Comparison of ENCODE assay signal across 8 mouse cellular contexts in genomic region chr5:5693541-5693955, GRCm38 (mm10). TPM values are rescaled to one million over a fixed set of nuclear protein-coding genes. Genes with fewer than 3 reads are reported as not detected.
DNase-seq lines count a peak whose midpoint lies in the region; ATAC-seq and TF ChIP-seq lines count a peak whose summit lies in the region.

No protein-coding gene starts in this region.

- no peaks in the 10 kb centered on the region for H3K27me3 ChIP-seq in heart, embryonic 10.5 days (ENCODE audit: insufficient read depth, poor library complexity, severe bottlenecking)
- H3K27me3 ChIP-seq in E14TG2a.4 (ENCODE audit: insufficient read depth, low read length), result no peaks in the 10 kb centered on the region
- H3K27me3 ChIP-seq in embryonic facial prominence, embryonic 12.5 days, result no peaks in the 10 kb centered on the region
- no peaks in the 10 kb centered on the region for H3K27me3 ChIP-seq in kidney, embryonic 16.5 days (ENCODE audit: insufficient read depth, low read length)
- peaks cover 8% of the 10 kb centered on the region; the same call in 1 of the 2 replicates for H3K27me3 ChIP-seq in neural tube, embryonic 13.5 days

- peak overlapping the region; percentile 85 for H3K9ac ChIP-seq in embryonic facial prominence, embryonic 12.5 days
- H3K9ac ChIP-seq in kidney, embryonic 16.5 days (replicated peaks; ENCODE audit: low read length), result peak overlapping the region; percentile 86
- peak overlapping the region; percentile 90 for H3K9ac ChIP-seq in neural tube, embryonic 13.5 days

- DNase-seq in heart, embryonic 10.5 days (ENCODE audit: low spot score), result no peak
- DNase-seq in heart, postnatal 25 days (ENCODE audit: low spot score), result no peak
- DNase-seq in thymus, postnatal 0 days (ENCODE audit: low spot score), result no peak
- no peak for DNase-seq in urinary bladder, postnatal 14 days (ENCODE audit: low spot score)

- H3K9me3 ChIP-seq in heart, embryonic 10.5 days, result no peaks in the 10 kb centered on the region
- peaks cover 3% of the 10 kb centered on the region; the same call in 1 of the 2 replicates for H3K9me3 ChIP-seq in E14TG2a.4 (ENCODE audit: low read length)
- H3K9me3 ChIP-seq in embryonic facial prominence, embryonic 12.5 days, result no peaks in the 10 kb centered on the region
- no peaks in the 10 kb centered on the region for H3K9me3 ChIP-seq in kidney, embryonic 16.5 days (ENCODE audit: low read length)
- no peaks in the 10 kb centered on the region for H3K9me3 ChIP-seq in neural tube, embryonic 13.5 days

- H3K36me3 ChIP-seq in heart, embryonic 10.5 days, result no peaks in the 10 kb centered on the region
- no peaks in the 10 kb centered on the region for H3K36me3 ChIP-seq in E14TG2a.4 (ENCODE audit: insufficient read depth, low read length)
- H3K36me3 ChIP-seq in embryonic facial prominence, embryonic 12.5 days, result no peaks in the 10 kb centered on the region
- no peaks in the 10 kb centered on the region for H3K36me3 ChIP-seq in kidney, embryonic 16.5 days (ENCODE audit: insufficient read depth, low read length)
- no peaks in the 10 kb centered on the region for H3K36me3 ChIP-seq in neural tube, embryonic 13.5 days

- TF ChIP-seq CTCF in E14TG2a.4 (conservative IDR thresholded peaks at IDR 0.05; ENCODE audit: low read length), result no peak

- no peaks in the 10 kb centered on the region for H3K4me1 ChIP-seq in heart, embryonic 10.5 days
- H3K4me1 ChIP-seq in E14TG2a.4 (replicated peaks; ENCODE audit: low read depth, low read length), result peaks cover 68% of the 10 kb centered on the region
- no peaks in the 10 kb centered on the region for H3K4me1 ChIP-seq in embryonic facial prominence, embryonic 12.5 days
- peaks cover 13% of the 10 kb centered on the region for H3K4me1 ChIP-seq in kidney, embryonic 16.5 days (ENCODE audit: insufficient read depth, low read length)
- H3K4me1 ChIP-seq in neural tube, embryonic 13.5 days (replicated peaks), result peaks cover 16% of the 10 kb centered on the region

- peak overlapping the region; percentile 94 for H3K27ac ChIP-seq in heart, embryonic 10.5 days
- peak overlapping the region; percentile 54; the same call in 1 of the 2 replicates for H3K27ac ChIP-seq in embryonic facial prominence, embryonic 12.5 days
- peak overlapping the region; percentile 91 for H3K27ac ChIP-seq in kidney, embryonic 16.5 days (ENCODE audit: low read length)
- 0 out of 2 replicates have a peak overlapping the region, but pooled peaks have one; percentile 38 for H3K27ac ChIP-seq in neural tube, embryonic 13.5 days (replicated peaks)

- H3K4me3 ChIP-seq in heart, embryonic 10.5 days, result peak overlapping the region; percentile 85
- peak overlapping the region; percentile 88 for H3K4me3 ChIP-seq in E14TG2a.4 (replicated peaks; ENCODE audit: low read length)
- peak overlapping the region; percentile 77 for H3K4me3 ChIP-seq in embryonic facial prominence, embryonic 12.5 days
- peak overlapping the region; percentile 81 for H3K4me3 ChIP-seq in kidney, embryonic 16.5 days (ENCODE audit: low read length)
- peak overlapping the region; percentile 78 for H3K4me3 ChIP-seq in neural tube, embryonic 13.5 days

- ATAC-seq in embryonic facial prominence, embryonic 12.5 days (ENCODE audit: insufficient number of reproducible peaks, insufficient read depth, low FRiP score, low TSS enrichment), result peak; percentile 77; the same call in 1 of the 2 replicates
- ATAC-seq in kidney, embryonic 16.5 days (ENCODE audit: low FRiP score, low TSS enrichment), result peak; percentile 74
- ATAC-seq in neural tube, embryonic 13.5 days (ENCODE audit: low read depth), result peak; percentile 76

- under 1% methylated on average over 28 of the region's 29 CpGs for WGBS in heart, embryonic 10.5 days
- WGBS in embryonic facial prominence, embryonic 12.5 days, result 0% methylated on average over 28 of the region's 29 CpGs
- WGBS in kidney, embryonic 16.5 days, result under 1% methylated on average over 27 of the region's 29 CpGs
- under 1% methylated on average over 29 of the region's 29 CpGs for WGBS in neural tube, embryonic 13.5 days

- H3K4me2 ChIP-seq in embryonic facial prominence, embryonic 12.5 days (replicated peaks), result peak overlapping the region; percentile 73
- peak overlapping the region; percentile 86 for H3K4me2 ChIP-seq in kidney, embryonic 16.5 days (replicated peaks; ENCODE audit: low read depth, low read length)
- H3K4me2 ChIP-seq in neural tube, embryonic 13.5 days, result peak overlapping the region; percentile 93

- intact Hi-C loops in heart, postnatal 25 days (cut with DNase I), result no loop called here

RNA-seq across cellular contexts. Expression of gene Steap2, which starts 0.8 kb away (rescaled TPM):
- polyA plus RNA-seq in heart, embryonic 10.5 days (2016; fragmentation: Nextera tagmentation; extraction: Ambion mirVana), result 3.3 and 6.9 TPM in 2 replicates
- total RNA-seq in heart, postnatal 25 days (2021), result under 1 TPM; 0.39 to 0.45 TPM
- 7.3 and 7.7 TPM in 2 replicates for polyA plus RNA-seq in embryonic facial prominence, embryonic 12.5 days (2016; fragmentation: Nextera tagmentation; extraction: Ambion mirVana)
- polyA plus RNA-seq in kidney, embryonic 16.5 days (2015; fragmentation: Nextera tagmentation; extraction: Ambion mirVana), result 25.8 and 29.1 TPM in 2 replicates
- 6.0 and 6.2 TPM in 2 replicates for polyA plus RNA-seq in neural tube, embryonic 13.5 days (2015; fragmentation: Nextera tagmentation; extraction: Ambion mirVana)
- 0.49 and 0.57 TPM in 2 replicates for polyA plus RNA-seq in thymus, postnatal 0 days (2015; fragmentation: Nextera tagmentation; extraction: Ambion mirVana)

RNA-seq across cellular contexts. Expression of gene Cfap69, which starts 29.5 kb away (rescaled TPM):
- 0.67 and 2.6 TPM in 2 replicates for polyA plus RNA-seq in heart, embryonic 10.5 days (2016; fragmentation: Nextera tagmentation; extraction: Ambion mirVana)
- under 1 TPM; 0.88 to 0.95 TPM for total RNA-seq in heart, postnatal 25 days (2021)
- polyA plus RNA-seq in embryonic facial prominence, embryonic 12.5 days (2016; fragmentation: Nextera tagmentation; extraction: Ambion mirVana), result 3.0 and 3.7 TPM in 2 replicates
- 2.8 and 4.2 TPM in 2 replicates for polyA plus RNA-seq in kidney, embryonic 16.5 days (2015; fragmentation: Nextera tagmentation; extraction: Ambion mirVana)
- 3.7 and 5.2 TPM in 2 replicates for polyA plus RNA-seq in neural tube, embryonic 13.5 days (2015; fragmentation: Nextera tagmentation; extraction: Ambion mirVana)
- polyA plus RNA-seq in thymus, postnatal 0 days (2015; fragmentation: Nextera tagmentation; extraction: Ambion mirVana), result 0.27 and 0.85 TPM in 2 replicates

RNA-seq across cellular contexts. Expression of gene Steap1, which starts 55.6 kb away (rescaled TPM):
- 4.0 and 10.7 TPM in 2 replicates for polyA plus RNA-seq in heart, embryonic 10.5 days (2016; fragmentation: Nextera tagmentation; extraction: Ambion mirVana)
- total RNA-seq in heart, postnatal 25 days (2021), result not detected
- polyA plus RNA-seq in embryonic facial prominence, embryonic 12.5 days (2016; fragmentation: Nextera tagmentation; extraction: Ambion mirVana), result 4.7 and 5.0 TPM in 2 replicates
- 13.2 and 13.6 TPM in 2 replicates for polyA plus RNA-seq in kidney, embryonic 16.5 days (2015; fragmentation: Nextera tagmentation; extraction: Ambion mirVana)
- 1.6 and 2.1 TPM in 2 replicates for polyA plus RNA-seq in neural tube, embryonic 13.5 days (2015; fragmentation: Nextera tagmentation; extraction: Ambion mirVana)
- polyA plus RNA-seq in thymus, postnatal 0 days (2015; fragmentation: Nextera tagmentation; extraction: Ambion mirVana), result 0.73 and 0.77 TPM in 2 replicates

Comparison
In these comparisons a context has a peak if more than half of its experiments do, and no peak if none do; other contexts are left out.
1. H3K27ac ChIP-seq: peak in every context shown above with its lines; median percentile 94 in heart, embryonic 10.5 days; 91 in kidney, embryonic 16.5 days; 54 in embryonic facial prominence, embryonic 12.5 days; 38 in neural tube, embryonic 13.5 days.